Mouse (Mus musculus) neural tube, embryonic 11.5 days (tissue): ENCODE measurements around the gene Tmco3. TPM values are rescaled to one million over a fixed set of nuclear protein-coding genes. Genes with fewer than 3 reads are reported as not detected.

ENCODE experiments used
- ATAC-seq: fragments of 200-750 bp; cut with Nextera tagmentation; 2 replicates; pipeline ENCODE4 v1.8.0; 2017; ENCODE audit warnings: moderate number of reproducible peaks, mild to moderate bottlenecking, moderate TSS enrichment, moderate library complexity; ENCODE audit not compliant: insufficient read depth, low FRiP score, low TSS enrichment
- DNase-seq: peaks from one replicate; pipeline ENCODE4 v3.0.0-alpha.2; 2015; ENCODE audit warnings: low spot score
- H3K27ac ChIP-seq: fragments of 300-500 bp; sonication (generic); 2 replicates; pipeline ENCODE4 v1.5.1; 2014; ENCODE audit warnings: low read depth, mild to moderate bottlenecking, low read length
- H3K27me3 ChIP-seq: fragments of 300-500 bp; sonication (generic); 2 replicates; pipeline ENCODE4 v1.6.1; 2014; ENCODE audit warnings: mild to moderate bottlenecking, low read length, mixed read lengths; ENCODE audit not compliant: control insufficient read depth, insufficient read depth
- H3K36me3 ChIP-seq: fragments of 300-500 bp; sonication (generic); 2 replicates; pipeline ENCODE4 v1.6.1; 2014; ENCODE audit warnings: mild to moderate bottlenecking, low read length, moderate library complexity, mixed read lengths; ENCODE audit not compliant: control insufficient read depth, insufficient read depth
- H3K4me1 ChIP-seq: fragments of 300-500 bp; sonication (generic); 2 replicates; pipeline ENCODE4 v1.6.1; 2014; ENCODE audit warnings: low read length, mixed read lengths; ENCODE audit not compliant: control insufficient read depth, insufficient read depth
- H3K4me2 ChIP-seq: fragments of 300-500 bp; sonication (generic); 2 replicates; pipeline ENCODE4 v1.6.1; 2014; ENCODE audit warnings: low read depth, mild to moderate bottlenecking, moderate library complexity
- H3K4me3 ChIP-seq: fragments of 300-500 bp; sonication (generic); 2 replicates; pipeline ENCODE4 v1.5.1; 2014; ENCODE audit warnings: low read depth, low read length
- H3K9ac ChIP-seq: fragments of 300-500 bp; sonication (generic); 2 replicates; pipeline ENCODE4 v1.6.1; 2014; ENCODE audit warnings: mild to moderate bottlenecking, low read length
- H3K9me3 ChIP-seq: fragments of 300-500 bp; sonication (generic); 2 replicates; pipeline ENCODE4 v1.6.1; 2016; ENCODE audit warnings: low read length; ENCODE audit not compliant: control insufficient read depth
- WGBS: fragments of 180-500 bp; shearing (Covaris S2); extraction: QIAGEN DNeasy Blood & Tissue Kit; methylation state at CpG from one replicate; pipeline ENCODE4 v1.1.7; 2014; 5-methylcytosine and 5-hydroxymethylcytosine counted together
- polyA plus RNA-seq: library from polyadenylated mRNA; unstranded; fragments of >200 nt; fragmentation: Nextera tagmentation; extraction: Ambion mirVana; gene quantifications from 2 replicates; pipeline ENCODE4 v1.2.1, GENCODE M21; 2014

Tmco3 gene
- polyA plus RNA-seq, 1 experiment from 2014 or later, result 35.1 TPM

- no peaks in the 10 kb centered on the region for H3K27me3 ChIP-seq
- H3K4me2 ChIP-seq, result no peak overlapping the region
- H3K36me3 ChIP-seq, result peaks cover 43% of the 10 kb centered on the region
- DNase-seq, result no peak
- no peak for ATAC-seq
- no peak overlapping the region for H3K9ac ChIP-seq
- no peaks in the 10 kb centered on the region for H3K9me3 ChIP-seq
- 98% methylated on average over 6 of the region's 6 CpGs for WGBS
- no peaks in the 10 kb centered on the region for H3K4me1 ChIP-seq
- H3K4me3 ChIP-seq, result no peak overlapping the region
- no peak overlapping the region for H3K27ac ChIP-seq
Observed at GRCm38 (mm10) chr8:13361865-13362264, 73.9 kb downstream of the Tmco3 start.

Other genes with a start within 250 kb of the Tmco3 start
- 0.09 and 0.18 TPM in 2 replicates for gene Proz, start 227.3 kb upstream of the Tmco3 start, polyA plus RNA-seq
- gene Pcid2, start 182.7 kb upstream of the Tmco3 start, polyA plus RNA-seq, result 52.9 and 53.4 TPM in 2 replicates
- gene Cul4a, start 182.6 kb upstream of the Tmco3 start, polyA plus RNA-seq, result 90.2 and 99.5 TPM in 2 replicates
- 258 and 279 TPM in 2 replicates for gene Lamp1, start 129.0 kb upstream of the Tmco3 start, polyA plus RNA-seq
- 13.5 and 13.8 TPM in 2 replicates for gene Grtp1, start 87.6 kb upstream of the Tmco3 start, polyA plus RNA-seq
- 0.57 and 0.61 TPM in 2 replicates for gene Adprhl1, start 34.0 kb upstream of the Tmco3 start, polyA plus RNA-seq
- 32.7 and 36.5 TPM in 2 replicates for gene Dcun1d2, start 59 bp upstream of the Tmco3 start, polyA plus RNA-seq
- 191 TPM in 2 replicates for gene Tfdp1, start 50.6 kb downstream of the Tmco3 start, polyA plus RNA-seq
- gene Atp4b, start 108.6 kb downstream of the Tmco3 start, polyA plus RNA-seq, result not detected in 2 replicates
- 0.04 TPM in 1 of 2 replicates, not detected in the other for gene Grk1, start 116.9 kb downstream of the Tmco3 start, polyA plus RNA-seq
- gene Tmem255b, start 147.0 kb downstream of the Tmco3 start, polyA plus RNA-seq, result 0.38 and 0.39 TPM in 2 replicates
- 6.5 and 6.7 TPM in 2 replicates for gene Gas6, start 206.3 kb downstream of the Tmco3 start, polyA plus RNA-seq